Mouse (Mus musculus): ENCODE data around the gene Aspg. TPM values are rescaled to one million over a fixed set of nuclear protein-coding genes. Genes with fewer than 3 reads are reported as not detected.
A peak's percentile ranks its signal among the peaks of the same experiment; 100 is the strongest.

Gene Aspg
- polyA plus RNA-seq, 2 experiments, result 0.09 TPM; not detected in 1

- no peak for ATAC-seq (ENCODE audit: insufficient read depth)
- WGBS (ENCODE audit: insufficient replicate concordance), result 8% methylated on average over 14 of the region's 14 CpGs
- peaks cover 62% of the 10 kb centered on the region for H3K27me3 ChIP-seq (ENCODE audit: control insufficient read depth, insufficient read depth, low read length)
- no peak for DNase-seq (ENCODE audit: low read depth in 3 of 3, low spot score in 3 of 3)
- TF ChIP-seq CTCF (IDR thresholded peaks at IDR 0.05; ENCODE audit: low read depth) (no peak), EP300 (IDR thresholded peaks at IDR 0.05; ENCODE audit: low read depth) (no peak)
- no peaks in the 10 kb centered on the region for H3K4me1 ChIP-seq (replicated peaks; ENCODE audit: control insufficient read depth in 2 of 2, insufficient read depth in 2 of 2, low read length in 1 of 2)
- H3K9ac ChIP-seq (replicated peaks), result no peak overlapping the region
- no peaks in the 10 kb centered on the region for H3K9me3 ChIP-seq (ENCODE audit: control insufficient read depth, low read length)
- H3K4me2 ChIP-seq (ENCODE audit: low read depth), result no peak overlapping the region
- no peak overlapping the region for H3K4me3 ChIP-seq (ENCODE audit: insufficient read depth in 1 of 2, low read depth in 2 of 2, low read length in 2 of 2)
- H3K36me3 ChIP-seq (replicated peaks; ENCODE audit: control insufficient read depth, insufficient read depth, low read depth), result no peaks in the 10 kb centered on the region
- H3K27ac ChIP-seq, result no peak overlapping the region
Measured at GRCm38 (mm10) chr12:112143116-112143832, 36.8 kb downstream of the Aspg start.

- H3K4me1 ChIP-seq (replicated peaks; ENCODE audit: control insufficient read depth in 2 of 2, insufficient read depth in 2 of 2, low read length in 1 of 2), result no peaks in the 10 kb centered on the region
- no peak overlapping the region for H3K4me3 ChIP-seq (ENCODE audit: insufficient read depth in 1 of 2, low read depth in 2 of 2, low read length in 2 of 2)
- no peaks in the 10 kb centered on the region for H3K36me3 ChIP-seq (replicated peaks; ENCODE audit: control insufficient read depth, insufficient read depth, low read depth)
- ATAC-seq (ENCODE audit: insufficient read depth) (no peak), DNase-seq (ENCODE audit: low read depth in 3 of 3, low spot score in 3 of 3) (no peak)
- WGBS (ENCODE audit: insufficient replicate concordance), result 2% methylated on average over 46 of the region's 52 CpGs
- H3K27ac ChIP-seq, result no peak overlapping the region
- no peak overlapping the region for H3K4me2 ChIP-seq (ENCODE audit: low read depth)
- peaks cover 62% of the 10 kb centered on the region for H3K27me3 ChIP-seq (ENCODE audit: control insufficient read depth, insufficient read depth, low read length)
- no peak overlapping the region for H3K9ac ChIP-seq (replicated peaks)
- TF ChIP-seq EP300 (IDR thresholded peaks at IDR 0.05; ENCODE audit: low read depth), result no peak
- TF ChIP-seq CTCF (IDR thresholded peaks at IDR 0.05; ENCODE audit: low read depth), result no peak
- H3K9me3 ChIP-seq (ENCODE audit: control insufficient read depth, low read length), result no peaks in the 10 kb centered on the region
Measured at GRCm38 (mm10) chr12:112143833-112144201, 37.3 kb downstream of the Aspg start.

GRCm38 (mm10) chr12:112144377-112145115 lies 38.1 kb downstream of the Aspg start:
- H3K9ac ChIP-seq (replicated peaks), result no peak overlapping the region
- ATAC-seq (ENCODE audit: insufficient read depth) (no peak), DNase-seq (ENCODE audit: low read depth in 3 of 3, low spot score in 3 of 3) (no peak)
- no peak overlapping the region for H3K4me2 ChIP-seq (ENCODE audit: low read depth)
- no peaks in the 10 kb centered on the region for H3K4me1 ChIP-seq (replicated peaks; ENCODE audit: control insufficient read depth in 2 of 2, insufficient read depth in 2 of 2, low read length in 1 of 2)
- WGBS (ENCODE audit: insufficient replicate concordance), result 2% methylated on average over 46 of the region's 46 CpGs
- H3K27ac ChIP-seq, result no peak overlapping the region
- H3K4me3 ChIP-seq (ENCODE audit: insufficient read depth in 1 of 2, low read depth in 2 of 2, low read length in 2 of 2), result no peak overlapping the region
- TF ChIP-seq CTCF (IDR thresholded peaks at IDR 0.05; ENCODE audit: low read depth), result no peak
- no peak for TF ChIP-seq EP300 (IDR thresholded peaks at IDR 0.05; ENCODE audit: low read depth)
- H3K36me3 ChIP-seq (replicated peaks; ENCODE audit: control insufficient read depth, insufficient read depth, low read depth), result no peaks in the 10 kb centered on the region
- no peaks in the 10 kb centered on the region for H3K9me3 ChIP-seq (ENCODE audit: control insufficient read depth, low read length)
- H3K27me3 ChIP-seq (ENCODE audit: control insufficient read depth, insufficient read depth, low read length), result peaks cover 62% of the 10 kb centered on the region

DNA sequence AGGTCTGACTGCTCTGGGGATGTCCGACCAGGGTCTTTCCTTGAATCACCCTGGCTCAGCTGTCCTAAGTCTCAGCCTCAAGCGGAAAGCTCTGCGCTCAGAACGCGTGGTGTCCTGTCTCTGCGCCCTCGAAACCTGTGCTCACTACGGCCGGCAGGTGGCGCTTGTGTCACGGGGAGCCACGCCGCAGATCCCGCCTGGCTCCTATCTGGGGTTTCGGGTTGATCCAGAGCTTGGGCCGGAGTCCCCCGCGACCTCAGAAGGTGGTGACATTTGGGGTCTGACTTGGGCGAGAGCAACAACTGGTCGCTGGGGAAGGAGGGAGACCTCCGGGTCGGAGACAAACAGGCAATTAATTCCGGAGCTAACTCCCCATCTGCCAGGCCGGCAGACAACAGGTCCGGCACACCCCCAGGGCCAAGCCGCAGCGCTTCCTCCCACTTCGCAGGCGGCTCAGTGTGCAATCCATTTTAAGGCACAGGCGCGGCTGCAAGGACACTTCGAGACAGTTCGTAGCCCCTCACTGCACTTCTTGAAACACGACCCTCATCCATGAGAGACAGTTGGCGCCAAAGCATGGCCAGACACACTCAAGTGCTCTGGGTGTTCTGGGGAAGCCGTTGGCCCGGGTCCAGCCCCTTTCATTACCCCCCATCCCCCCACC lies 38.9 kb downstream of the Aspg start:
- H3K27ac ChIP-seq, result no peak overlapping the region
- no peaks in the 10 kb centered on the region for H3K9me3 ChIP-seq (ENCODE audit: control insufficient read depth, low read length)
- H3K4me2 ChIP-seq (ENCODE audit: low read depth), result peak overlapping the region; percentile 46
- DNase-seq (ENCODE audit: low read depth in 3 of 3, low spot score in 3 of 3) (peak; percentile 25 to 53 (median 34)), ATAC-seq (ENCODE audit: insufficient read depth) (peak; percentile 36; the same call in 1 of the 2 replicates)
- WGBS (ENCODE audit: insufficient replicate concordance), result under 1% methylated on average over 37 of the region's 37 CpGs
- H3K4me1 ChIP-seq (replicated peaks; ENCODE audit: control insufficient read depth in 2 of 2, insufficient read depth in 2 of 2, low read length in 1 of 2), result no peaks in the 10 kb centered on the region
- no peak overlapping the region for H3K9ac ChIP-seq (replicated peaks)
- H3K4me3 ChIP-seq (ENCODE audit: insufficient read depth in 1 of 2, low read depth in 2 of 2, low read length in 2 of 2), result peak overlapping the region; percentile 12 to 22; a peak in 1 of 4 replicates
- H3K36me3 ChIP-seq (replicated peaks; ENCODE audit: control insufficient read depth, insufficient read depth, low read depth), result no peaks in the 10 kb centered on the region
- H3K27me3 ChIP-seq (ENCODE audit: control insufficient read depth, insufficient read depth, low read length), result peaks cover 62% of the 10 kb centered on the region
- TF ChIP-seq EP300 (IDR thresholded peaks at IDR 0.05; ENCODE audit: low read depth), result no peak
- peak; percentile 95 for TF ChIP-seq CTCF (IDR thresholded peaks at IDR 0.05; ENCODE audit: low read depth)
